Mouse (Mus musculus): ENCODE measurements around the gene Spp1. TPM values are rescaled to one million over a fixed set of nuclear protein-coding genes. Genes with fewer than 3 reads are reported as not detected.
A peak's percentile ranks its signal among the peaks of the same experiment; 100 is the strongest.
"Not testable (repeated sequence)": the region's sequence is repeated elsewhere in the genome, so short reads cannot be mapped to it uniquely, and the experiment has no call there.

Spp1 gene
- total RNA-seq, 1 experiment from 2014 or later, result 46.5 TPM

DNA sequence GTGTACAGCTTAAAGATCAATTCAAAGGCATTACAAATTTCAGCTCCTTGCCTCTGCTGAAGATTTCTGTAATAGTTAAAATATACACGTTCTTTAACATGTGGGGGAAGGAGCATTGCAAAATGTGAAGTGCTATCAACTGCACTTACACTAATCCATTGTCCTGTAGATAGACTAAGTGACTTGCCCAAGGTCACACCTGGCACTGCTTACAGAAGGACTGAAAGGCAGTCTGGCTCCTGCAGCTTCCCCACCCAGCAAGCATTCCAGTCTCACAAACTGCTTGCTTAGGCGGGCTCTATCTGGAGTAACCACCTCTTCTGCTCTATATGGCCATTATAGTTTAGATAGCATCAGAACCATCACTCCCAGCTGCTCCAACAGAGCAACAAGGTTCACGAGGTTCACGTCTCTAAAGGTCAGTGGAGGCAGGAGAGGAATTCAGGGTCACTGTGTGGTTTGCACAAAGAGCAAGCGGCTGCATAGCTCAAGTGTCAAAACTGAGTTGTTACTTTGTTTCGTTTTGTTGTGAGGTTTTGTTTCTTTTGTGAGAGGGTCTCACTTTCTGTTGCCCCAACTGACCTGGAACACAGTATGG, 851 bp upstream of the Spp1 start:
- DNase-seq, result peak; percentile 17

- DNase-seq, result peak; percentile 43
Measured at GRCm38 (mm10) chr5:104436406-104437076, 1.6 kb downstream of the Spp1 start.

DNA sequence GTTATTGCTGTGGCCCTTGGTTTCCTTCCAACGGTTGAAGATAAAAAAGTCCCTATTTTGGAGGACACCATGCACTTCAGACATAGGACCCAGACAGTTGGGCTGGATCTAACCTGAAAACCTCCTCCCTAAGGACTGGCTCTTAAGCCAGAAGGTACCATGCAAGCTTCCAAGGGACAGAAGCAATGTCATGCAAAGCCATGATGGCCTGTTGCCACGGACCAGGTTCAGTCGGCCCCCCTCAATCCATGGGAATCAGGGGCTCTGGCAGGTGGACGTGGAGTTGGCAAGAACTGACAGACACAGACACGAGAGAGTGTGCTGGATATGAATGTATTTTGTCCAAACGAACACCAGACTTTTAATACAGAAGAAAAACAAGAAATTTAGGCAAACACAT, 7.5 kb downstream of the Spp1 start:
- no peak for DNase-seq

DNA sequence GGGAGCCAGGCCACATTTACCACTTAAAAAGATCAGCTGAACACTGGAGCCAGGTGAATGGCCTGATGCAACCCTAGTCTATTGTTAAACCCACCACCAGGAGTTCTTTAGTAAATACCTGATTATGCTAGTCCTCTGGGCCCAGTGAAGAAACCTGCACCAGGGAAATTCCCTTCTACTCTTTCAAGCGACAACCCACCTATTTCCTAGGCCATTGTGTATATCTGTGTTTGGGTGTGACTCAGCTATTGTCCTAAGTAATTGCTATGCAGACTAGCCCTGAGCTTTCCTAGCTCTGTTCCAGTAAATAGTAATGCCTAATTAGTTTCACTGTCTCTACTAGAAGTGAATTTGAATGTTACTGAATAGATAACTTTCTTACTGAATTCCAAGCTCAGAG, 7.9 kb downstream of the Spp1 start:
- no peak for DNase-seq

DNA sequence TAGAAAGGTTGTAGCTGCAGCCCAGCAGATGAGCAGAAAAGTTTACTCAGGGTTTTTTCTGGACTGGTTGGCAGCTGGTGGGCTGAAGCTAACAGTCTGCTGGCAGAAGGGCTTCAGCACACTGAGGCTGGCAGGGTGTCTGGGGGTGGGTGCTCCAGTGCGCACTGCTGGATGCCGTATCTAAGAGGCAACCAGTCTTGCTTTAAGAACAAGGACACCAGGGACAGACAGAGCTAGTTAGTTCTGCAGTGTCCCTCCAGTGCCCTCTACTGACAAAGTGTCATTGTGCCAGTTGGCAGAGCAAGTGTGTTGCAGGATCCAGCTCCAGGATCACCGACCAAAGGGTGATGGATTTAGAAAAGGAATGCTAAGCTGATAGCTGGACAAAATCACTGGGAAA, 11.2 kb downstream of the Spp1 start:
- DNase-seq, result peak; percentile 82

- DNase-seq, result not testable (repeated sequence)
Measured at GRCm38 (mm10) chr5:104448346-104448745, 13.4 kb downstream of the Spp1 start.

- DNase-seq, result no peak
Measured at GRCm38 (mm10) chr5:104449491-104449890, 14.6 kb downstream of the Spp1 start.

GRCm38 (mm10) chr5:104453075-104453474, 18.2 kb downstream of the Spp1 start:
- peak; percentile 48 for DNase-seq

GRCm38 (mm10) chr5:104454564-104454963, 19.6 kb downstream of the Spp1 start:
- DNase-seq, result no peak

GRCm38 (mm10) chr5:104458832-104459705, 24.2 kb downstream of the Spp1 start, which contains the start of gene Pkd2:
TSS of gene Pkd2 (plus strand) at chr5:104459450.
- peak; percentile 92 for DNase-seq

DNA sequence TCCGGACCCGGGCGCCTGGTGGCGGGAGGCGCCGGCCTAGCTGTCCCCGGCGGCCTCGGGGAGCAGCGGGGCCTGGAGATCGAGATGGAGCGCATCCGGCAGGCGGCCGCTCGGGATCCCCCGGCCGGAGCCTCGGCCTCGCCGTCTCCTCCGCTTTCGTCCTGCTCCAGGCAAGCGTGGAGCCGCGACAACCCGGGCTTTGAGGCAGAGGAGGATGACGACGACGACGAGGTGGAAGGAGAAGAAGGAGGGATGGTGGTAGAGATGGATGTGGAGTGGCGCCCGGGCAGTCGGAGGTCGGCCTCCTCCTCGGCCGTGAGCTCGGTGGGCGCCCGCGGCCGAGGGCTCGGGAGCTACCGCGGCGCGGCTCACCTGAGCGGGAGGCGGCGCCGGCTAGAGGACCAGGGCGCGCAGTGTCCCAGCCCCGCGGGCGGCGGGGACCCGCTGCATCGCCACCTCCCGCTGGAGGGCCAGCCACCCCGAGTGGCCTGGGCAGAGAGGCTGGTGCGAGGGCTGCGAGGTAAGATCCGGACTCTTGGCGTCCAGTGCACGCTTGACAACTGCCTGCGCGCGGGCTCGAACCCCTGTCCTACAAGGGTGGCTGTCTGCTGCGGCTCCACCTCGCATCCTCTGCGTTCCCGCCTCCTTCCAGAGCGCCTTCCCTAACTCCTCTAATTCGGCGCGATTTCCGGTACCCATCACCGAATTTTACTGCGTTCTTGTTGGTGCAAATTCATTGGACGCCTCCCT, 25.0 kb downstream of the Spp1 start:
- peak; percentile 66 for DNase-seq

DNA sequence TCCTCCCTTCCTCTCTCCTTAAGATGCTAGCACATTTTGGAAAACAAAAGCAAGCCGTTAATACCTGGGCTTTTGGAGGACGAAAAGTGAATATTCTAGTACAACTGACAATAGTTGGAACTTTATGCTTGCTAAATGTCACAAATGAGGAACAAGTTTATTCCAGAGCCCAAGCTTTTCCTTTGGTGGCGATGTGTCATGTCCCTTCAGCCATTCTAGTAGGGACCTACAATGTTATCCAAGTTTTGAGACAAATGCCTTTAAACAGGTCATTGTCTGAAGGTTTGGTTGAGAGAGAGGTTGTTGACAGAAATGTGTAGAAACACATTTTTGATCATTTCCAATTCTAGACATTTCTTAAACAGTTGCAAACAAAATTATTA, 25.5 kb downstream of the Spp1 start:
- peak; percentile 26 for DNase-seq

DNA sequence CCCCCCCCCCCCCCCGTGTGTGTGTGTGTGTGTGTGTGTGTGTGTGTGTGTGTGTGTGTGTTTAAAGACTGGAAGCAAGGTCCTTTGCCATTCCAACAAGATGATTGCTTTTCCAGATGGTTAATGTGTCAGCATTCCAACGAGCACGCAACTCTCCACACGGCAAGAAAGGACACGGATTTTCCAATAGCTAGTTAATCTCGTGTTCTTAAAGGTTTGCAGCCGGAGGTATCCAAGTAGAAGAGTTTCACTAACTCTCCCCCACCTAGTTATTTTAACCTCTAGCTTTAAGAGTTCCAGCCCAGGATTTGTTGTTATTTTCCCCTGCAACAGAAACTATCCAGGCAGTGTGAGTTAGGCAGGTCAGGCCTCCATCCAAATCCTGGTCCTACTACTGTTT, 25.9 kb downstream of the Spp1 start:
- DNase-seq, result no peak

- DNase-seq, result peak; percentile 73
Measured at GRCm38 (mm10) chr5:104465279-104465678, 30.4 kb downstream of the Spp1 start.

- DNase-seq, result peak; percentile 48
Measured at GRCm38 (mm10) chr5:104465731-104466130, 30.8 kb downstream of the Spp1 start.

DNA sequence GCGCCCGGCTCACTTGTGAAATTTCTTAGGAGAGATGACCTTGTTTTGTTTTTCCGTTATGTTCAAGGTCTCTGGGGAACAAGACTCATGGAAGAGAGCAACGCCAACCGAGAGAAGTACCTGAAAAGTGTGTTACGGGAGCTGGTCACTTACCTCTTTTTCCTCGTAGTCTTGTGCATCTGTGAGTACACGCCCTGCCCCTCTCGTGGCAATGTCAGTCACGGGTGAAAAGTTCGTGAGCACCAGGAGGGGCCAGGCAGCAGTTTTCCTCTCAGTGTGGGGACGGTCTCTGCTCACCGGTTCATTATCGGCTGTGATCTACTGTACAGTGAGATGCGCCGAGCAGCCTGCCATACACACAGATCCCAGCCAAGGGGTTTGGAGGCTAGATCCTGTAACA, 31.9 kb downstream of the Spp1 start:
- DNase-seq, result no peak

GRCm38 (mm10) chr5:104468586-104468985, 33.7 kb downstream of the Spp1 start:
- DNase-seq, result no peak

- DNase-seq, result peak; percentile 31
Measured at GRCm38 (mm10) chr5:104470981-104471391, 36.1 kb downstream of the Spp1 start.

- DNase-seq, result peak; percentile 57
Measured at GRCm38 (mm10) chr5:104472371-104472770, 37.5 kb downstream of the Spp1 start.

DNA sequence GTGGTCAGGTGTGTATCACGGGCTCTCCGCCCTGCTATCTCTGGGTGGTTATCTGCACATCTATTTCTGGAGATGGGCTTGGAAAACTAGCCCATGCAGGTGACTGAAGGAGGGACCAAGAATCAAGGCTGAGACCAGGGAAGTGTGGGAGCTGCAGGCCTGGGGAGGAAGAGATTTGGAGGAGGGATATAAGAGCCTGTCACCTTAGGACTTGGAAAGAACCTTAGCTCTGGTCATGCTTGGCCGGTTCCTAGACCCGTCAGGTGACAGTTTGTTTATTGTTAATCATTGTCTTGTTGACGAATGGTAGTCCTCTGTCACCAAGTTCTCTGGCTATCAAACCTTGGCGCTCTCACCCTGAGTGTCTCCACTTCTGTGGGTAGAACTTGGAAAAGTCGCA, 45.4 kb downstream of the Spp1 start:
- DNase-seq, result no peak

DNA sequence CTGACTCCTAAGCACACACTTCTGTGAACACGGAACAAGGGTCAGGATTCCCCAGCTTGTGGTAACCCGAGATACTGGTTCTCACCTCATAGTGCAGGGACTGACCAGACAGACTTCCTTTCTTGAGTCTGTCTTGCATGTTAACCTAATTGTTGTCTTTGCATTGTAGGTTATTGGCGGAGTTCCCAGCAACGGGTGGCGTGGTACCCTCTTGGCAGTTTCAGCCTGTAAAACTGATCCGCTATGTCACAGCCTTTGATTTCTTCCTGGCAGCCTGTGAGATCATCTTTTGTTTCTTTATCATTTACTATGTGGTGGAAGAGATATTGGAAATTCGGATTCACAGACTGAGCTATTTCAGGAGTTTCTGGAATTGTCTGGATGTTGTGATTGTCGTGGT, 47.9 kb downstream of the Spp1 start:
- no peak for DNase-seq

All from adrenal gland, postnatal 14 days (tissue).